Mouse (Mus musculus) ES-Bruce4 (cell line): ENCODE measurements around the gene Gm21093.
"Not testable (repeated sequence)": the region's sequence is repeated elsewhere in the genome, so short reads cannot be mapped to it uniquely, and the experiment has no call there.

ENCODE experiments used
- CTCF ChIP-seq: IDR thresholded peaks from one replicate; pipeline ENCODE4 v1.8.1; 2011; ENCODE audit warnings: low read depth, low read length
- POLR2A ChIP-seq: IDR thresholded peaks from one replicate; pipeline ENCODE4 v1.8.1; 2011; ENCODE audit warnings: low read length; ENCODE audit not compliant: insufficient read depth

DNA sequence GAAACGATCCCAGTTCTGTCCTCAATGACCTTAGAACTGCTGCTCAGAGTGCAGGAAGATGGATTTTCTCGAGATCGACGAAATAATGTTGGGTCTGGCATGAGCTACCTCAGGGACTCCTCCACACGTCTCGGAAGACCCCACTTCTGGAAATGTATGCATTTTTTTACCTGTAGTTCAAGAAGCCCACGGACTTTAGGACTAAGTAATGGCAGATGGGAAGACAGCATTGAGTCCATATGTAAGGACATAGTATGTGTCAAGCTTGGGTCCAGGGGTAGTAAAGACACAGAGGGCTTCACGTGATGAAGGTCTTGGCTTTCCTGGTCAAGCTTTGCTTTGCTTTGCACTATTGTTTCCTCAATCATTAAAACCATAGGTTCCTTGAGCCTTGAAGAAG, at the start of gene Gm21093:
- TF ChIP-seq CTCF, POLR2A: not testable (repeated sequence)
